Mouse (Mus musculus): ENCODE results near the gene Treh.

DNA sequence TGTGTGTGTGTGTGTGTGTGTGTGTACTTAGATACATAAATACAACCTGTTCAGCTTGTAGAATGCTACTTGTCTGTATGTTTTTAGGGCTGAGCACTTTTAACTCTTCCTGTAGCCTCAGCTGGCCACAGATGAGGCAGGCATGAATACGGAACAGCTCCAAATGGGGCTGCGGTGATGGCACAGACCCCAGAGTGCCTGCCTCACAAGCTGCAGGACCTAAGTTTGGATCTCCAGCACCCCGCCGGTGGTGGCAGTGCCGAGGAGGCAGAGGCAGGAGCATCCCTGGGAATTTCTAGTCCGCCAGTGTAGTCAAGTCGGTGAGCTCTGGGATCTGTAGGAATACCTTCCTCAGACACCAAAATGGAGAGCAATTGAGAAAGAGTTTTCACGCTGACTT, 26.0 kb upstream of the Treh start:
- TF ChIP-seq TAL1 (IDR thresholded peaks at IDR 0.05; ENCODE audit: low read length) (no peak), GATA1 (IDR thresholded peaks at IDR 0.05; ENCODE audit: low read length) (no peak)
